Mouse (Mus musculus) heart, postnatal 4 days (tissue): Measurements from ENCODE around the gene Cpn2. TPM values are rescaled to one million over a fixed set of nuclear protein-coding genes. Genes with fewer than 3 reads are reported as not detected.
A peak's percentile ranks its signal among the peaks of the same experiment; 100 is the strongest.

Experiments used
- DNase-seq: peaks from one replicate; pipeline ENCODE4 v3.0.0; 2021
- total RNA-seq, 2 experiments: library from RNA; stranded (reverse); gene quantifications; 2 replicates each; pipeline ENCODE4 v1.2.3; 2021

Gene Cpn2
- total RNA-seq, 2 experiments from 2014 or later: not detected

GRCm38 (mm10) chr16:30278406-30278805 is 11.1 kb upstream of the Cpn2 start:
- no peak for DNase-seq

- no peak for DNase-seq
Observed at GRCm38 (mm10) chr16:30275558-30276340, 8.4 kb upstream of the Cpn2 start.

GRCm38 (mm10) chr16:30273065-30273464 is 5.8 kb upstream of the Cpn2 start:
- DNase-seq: no peak

GRCm38 (mm10) chr16:30271941-30272595 is 4.8 kb upstream of the Cpn2 start:
- no peak for DNase-seq

GRCm38 (mm10) chr16:30271223-30271761 is 4.0 kb upstream of the Cpn2 start:
- DNase-seq: no peak

DNA sequence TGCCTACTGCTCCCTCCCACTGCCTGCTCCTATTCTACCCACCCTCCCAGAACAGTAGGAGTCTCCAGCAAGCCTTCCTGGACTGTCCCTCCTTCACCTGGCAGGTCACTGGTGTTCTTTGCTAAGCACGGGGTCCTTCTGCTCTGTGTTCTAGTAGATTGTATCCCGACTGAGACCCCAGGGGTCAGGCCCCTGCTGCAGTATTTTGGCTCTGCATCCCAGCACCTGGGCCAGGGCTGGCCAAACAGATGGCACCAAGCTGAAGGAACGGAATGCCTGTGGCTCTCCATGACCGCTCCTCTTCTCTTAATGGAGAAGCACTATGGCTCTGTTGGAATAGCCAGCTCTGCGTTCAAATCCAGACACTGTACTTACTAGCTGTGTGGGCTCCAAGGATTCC is 738 bp downstream of the Cpn2 start:
- DNase-seq: no peak

GRCm38 (mm10) chr16:30265611-30266010 is 1.7 kb downstream of the Cpn2 start:
- no peak for DNase-seq

GRCm38 (mm10) chr16:30263156-30263555 is 4.1 kb downstream of the Cpn2 start:
- DNase-seq: no peak

- peak; percentile 82 for DNase-seq
Observed at GRCm38 (mm10) chr16:30262664-30263063, 4.6 kb downstream of the Cpn2 start.

DNA sequence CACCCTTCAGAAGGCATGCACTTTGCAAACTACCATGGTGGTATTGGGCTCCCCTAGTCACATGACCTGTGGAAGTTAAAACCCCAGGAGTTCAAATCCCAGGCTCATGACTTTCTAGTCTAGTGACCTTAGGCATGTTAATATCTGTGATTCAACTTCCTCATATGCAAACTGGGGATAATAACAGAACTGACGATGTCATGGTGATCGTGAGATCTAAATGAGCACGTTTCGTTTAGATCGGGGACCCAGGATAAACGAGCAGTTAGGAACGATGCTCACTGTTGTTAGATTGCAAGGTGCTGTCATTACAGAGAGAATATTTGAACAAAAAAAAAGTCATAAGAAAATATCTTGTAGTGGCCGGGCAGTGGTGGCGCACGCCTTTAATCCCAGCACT is 5.1 kb downstream of the Cpn2 start:
- no peak for DNase-seq

- no peak for DNase-seq
Observed at GRCm38 (mm10) chr16:30261341-30261740, 6.0 kb downstream of the Cpn2 start.

- DNase-seq: no peak
Observed at GRCm38 (mm10) chr16:30260012-30260635, 7.2 kb downstream of the Cpn2 start.

DNA sequence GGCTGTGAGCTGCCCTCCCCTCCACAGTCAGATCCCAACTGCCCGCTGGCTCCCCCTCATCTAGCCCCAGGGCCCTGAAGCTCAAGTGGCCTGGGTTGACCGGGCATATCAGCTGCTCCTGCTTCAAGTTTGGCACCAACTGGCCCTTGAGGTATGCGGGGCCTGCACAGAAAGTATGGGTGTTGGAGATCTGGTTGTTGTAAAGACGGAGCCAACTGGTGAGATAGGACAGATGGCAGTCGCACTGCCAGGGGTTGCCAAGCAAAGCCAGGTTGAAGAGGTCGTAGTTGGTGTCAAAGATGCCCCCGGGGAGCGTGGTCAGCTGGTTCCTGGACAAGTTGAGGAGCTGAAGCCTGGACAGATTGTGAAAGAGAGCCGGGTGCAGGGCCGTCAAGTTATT is 7.9 kb downstream of the Cpn2 start:
- DNase-seq: peak; percentile 56

- no peak for DNase-seq
Observed at GRCm38 (mm10) chr16:30258441-30258840, 8.9 kb downstream of the Cpn2 start.

DNA sequence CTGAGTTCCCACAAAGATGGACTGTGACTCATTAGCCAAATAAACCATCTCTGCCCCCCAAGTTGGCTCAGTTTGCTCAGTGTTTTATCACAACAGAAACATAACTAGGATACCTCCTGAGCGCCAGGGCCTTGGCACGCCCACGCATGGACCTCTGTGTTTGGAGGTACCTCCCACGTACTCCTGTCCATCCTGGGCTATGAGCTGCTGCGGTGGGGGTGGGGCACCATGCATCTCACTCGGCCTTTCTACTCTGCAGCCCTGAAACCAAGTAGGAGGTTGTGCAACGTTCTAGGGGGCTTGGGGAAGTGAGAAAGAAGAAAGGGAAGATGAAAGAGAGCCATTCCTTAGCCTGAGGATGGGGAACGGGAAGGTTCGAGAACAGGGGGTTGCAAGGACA is 9.6 kb downstream of the Cpn2 start:
- DNase-seq: no peak

DNA sequence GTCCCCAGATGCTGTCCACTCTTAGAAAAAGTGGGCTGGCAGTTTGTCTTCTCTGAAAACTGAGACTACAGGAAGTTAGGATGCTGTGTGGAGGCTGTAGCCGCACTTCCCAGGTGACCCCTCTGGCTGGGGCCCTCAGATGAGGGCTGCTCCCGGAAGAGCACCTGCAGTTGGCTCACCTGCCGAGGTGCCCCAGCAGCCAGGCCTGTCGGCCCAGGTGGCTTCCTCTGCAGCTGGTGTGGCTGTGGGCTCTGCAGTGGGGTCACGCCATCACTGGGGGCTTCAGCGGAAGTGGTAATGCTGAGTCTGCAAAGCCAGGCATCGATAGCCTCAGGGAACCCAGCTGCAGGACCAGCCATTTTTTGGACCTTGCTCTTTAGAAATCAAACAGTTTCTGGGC is 12.2 kb downstream of the Cpn2 start:
- DNase-seq: no peak

DNA sequence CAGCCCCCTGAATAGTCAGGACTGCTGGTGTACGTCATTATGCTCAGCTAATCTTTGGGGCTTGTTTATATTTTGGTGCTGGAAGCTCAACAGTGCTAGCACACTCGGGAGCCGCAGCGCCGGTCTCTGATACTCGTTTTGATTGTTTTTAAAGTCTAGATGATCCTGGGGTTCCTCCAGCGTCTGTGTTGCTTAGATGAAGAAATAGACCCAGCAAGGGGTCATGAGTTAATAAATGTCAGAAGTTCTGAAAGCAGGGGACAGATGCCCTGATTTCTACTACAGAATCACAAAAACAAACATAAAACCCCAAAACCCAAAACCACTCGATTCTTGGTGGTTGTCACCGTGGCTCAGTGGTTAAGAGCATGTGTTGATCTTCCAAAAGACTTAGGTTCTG is 13.4 kb downstream of the Cpn2 start:
- no peak for DNase-seq

DNA sequence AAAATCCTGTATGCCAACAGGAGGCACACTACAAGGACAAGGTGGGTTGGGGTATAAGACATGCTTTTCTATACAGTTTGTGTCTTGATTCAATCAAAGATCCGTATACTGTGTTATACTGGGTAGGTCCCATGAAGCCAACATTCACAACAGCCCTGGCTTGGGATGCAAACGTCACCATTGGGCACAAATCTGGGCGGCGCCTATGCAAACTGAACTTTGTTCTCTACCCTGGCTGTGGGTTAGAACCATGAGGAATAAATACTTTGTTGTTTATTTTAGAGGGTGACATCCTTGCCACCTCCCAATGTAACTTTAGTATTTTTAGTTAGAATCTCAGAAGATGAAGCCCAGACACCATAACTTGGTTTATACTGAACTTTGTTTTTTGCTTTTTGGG is 13.9 kb downstream of the Cpn2 start:
- DNase-seq: no peak

GRCm38 (mm10) chr16:30252003-30252418 is 15.3 kb downstream of the Cpn2 start:
- peak; percentile 92 for DNase-seq

GRCm38 (mm10) chr16:30244037-30244700 is 23.1 kb downstream of the Cpn2 start:
- no peak for DNase-seq

DNA sequence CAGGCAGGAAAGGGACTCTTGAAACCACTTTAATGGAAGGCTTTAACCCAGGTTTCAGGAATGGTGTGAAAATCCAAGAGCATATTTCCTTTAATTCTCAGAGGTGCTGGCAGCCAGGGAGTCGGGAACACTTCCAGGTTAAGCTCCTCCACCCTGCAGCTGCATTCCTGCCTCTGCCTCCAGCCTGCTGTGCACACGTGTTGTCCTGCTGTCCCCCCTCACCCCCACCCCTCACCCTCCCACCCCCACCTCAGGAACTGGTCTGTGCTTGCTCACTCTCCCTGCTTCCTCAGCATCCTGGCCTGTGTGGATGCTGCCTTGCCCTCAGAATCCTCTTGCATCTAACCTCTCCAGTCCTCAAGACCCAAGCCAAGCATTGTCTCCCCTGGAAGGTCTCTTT is 25.7 kb downstream of the Cpn2 start:
- no peak for DNase-seq

DNA sequence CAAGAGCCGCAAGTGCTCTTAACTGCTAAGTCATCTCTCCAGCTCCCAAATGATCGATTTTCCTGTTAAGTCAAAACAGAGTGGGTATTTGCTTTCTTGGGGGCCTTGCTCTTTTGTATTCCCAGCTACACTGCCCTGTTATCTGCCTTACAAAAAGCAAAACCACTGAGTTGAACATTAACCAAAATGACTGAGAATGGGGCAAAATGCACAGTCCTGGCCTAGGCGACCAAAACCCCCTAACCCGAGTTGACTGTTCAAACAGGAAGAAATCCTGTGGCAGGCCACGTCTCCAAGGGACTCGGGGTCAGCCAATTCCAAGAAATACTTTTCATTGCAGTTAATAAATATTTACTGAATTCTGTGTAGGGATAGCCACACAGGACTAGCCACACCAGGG is 28.5 kb downstream of the Cpn2 start:
- no peak for DNase-seq
